9 mouse cellular contexts compared by ENCODE assay signal in genomic region chr4:98104161-98104560, GRCm38 (mm10).
DNase-seq lines count a peak whose midpoint lies in the region; ATAC-seq and TF ChIP-seq lines count a peak whose summit lies in the region.
"Had no signal": no experiment of that assay in that cellular context is flagged by ENCODE, and none has a peak within 500 bp of the region (broad histone marks: within the 10 kb centered on the region; RNA-seq: fewer than 3 reads in every experiment).

No protein-coding gene starts in this region.

- H3K9me3 ChIP-seq in heart, embryonic 11.5 days (replicated peaks; ENCODE audit: control insufficient read depth, low read length) = no peaks in the 10 kb centered on the region
- no peaks in the 10 kb centered on the region for H3K9me3 ChIP-seq in liver, postnatal 0 days (ENCODE audit: low read length)
- H3K9me3 ChIP-seq: neural tube, embryonic 12.5 days had no signal

- no peak overlapping the region for H3K9ac ChIP-seq in heart, embryonic 11.5 days (ENCODE audit: low read depth, low read length)
- no peak overlapping the region for H3K9ac ChIP-seq in liver, postnatal 0 days (replicated peaks)
- H3K9ac ChIP-seq: neural tube, embryonic 12.5 days had no signal

- ATAC-seq in heart, embryonic 11.5 days (replicated peaks; ENCODE audit: insufficient number of reproducible peaks, low FRiP score, low TSS enrichment) = no peak
- peak; percentile 91 for ATAC-seq in liver, postnatal 0 days

- no peak overlapping the region for H3K4me2 ChIP-seq in heart, embryonic 11.5 days
- no peak overlapping the region for H3K4me2 ChIP-seq in liver, postnatal 0 days (ENCODE audit: low read depth, low read length)
- H3K4me2 ChIP-seq: neural tube, embryonic 12.5 days had no signal

- WGBS in heart, embryonic 11.5 days (ENCODE audit: insufficient replicate concordance) = 87% methylated on average over 8 of the region's 8 CpGs
- WGBS in liver, postnatal 0 days (ENCODE audit: insufficient replicate concordance) = 67% methylated on average over 8 of the region's 8 CpGs

- no peak overlapping the region for H3K4me3 ChIP-seq in heart, embryonic 11.5 days (ENCODE audit: low read depth, low read length)
- H3K4me3 ChIP-seq in liver, postnatal 0 days (ENCODE audit: low read depth, low read length) = no peak overlapping the region
- H3K4me3 ChIP-seq: neural tube, embryonic 12.5 days had no signal

- H3K4me1 ChIP-seq in heart, embryonic 11.5 days (ENCODE audit: control insufficient read depth, insufficient read depth, low read length) = peaks cover 41% of the 10 kb centered on the region
- H3K4me1 ChIP-seq in liver, postnatal 0 days (ENCODE audit: insufficient read depth) = peaks cover 43% of the 10 kb centered on the region

- no peaks in the 10 kb centered on the region for H3K27me3 ChIP-seq in heart, embryonic 11.5 days (ENCODE audit: control insufficient read depth, insufficient read depth, low read length)
- H3K27me3 ChIP-seq in liver, postnatal 0 days (ENCODE audit: insufficient read depth, low read length) = no peaks in the 10 kb centered on the region
- H3K27me3 ChIP-seq: neural tube, embryonic 12.5 days had no signal

- DNase-seq in heart, adult 18-20 months = peak; percentile 86 to 91
- peak; percentile 87 for DNase-seq in adrenal gland, adult 2 months
- peak; percentile 86 for DNase-seq in heart, adult 8-10 months (ENCODE audit: low spot score)
- peak; percentile 74 for DNase-seq in liver, postnatal 0 days
- no peak for DNase-seq in right cerebral cortex, postnatal 4 days
- no peak for DNase-seq in left cerebral cortex, adult 18-20 months (ENCODE audit: low spot score in 2 of 2)
- no peak for DNase-seq in layer of hippocampus, adult 8-10 months (ENCODE audit: low spot score in 2 of 2)

- H3K36me3 ChIP-seq in heart, embryonic 11.5 days (ENCODE audit: control insufficient read depth, insufficient read depth, low read length) = no peaks in the 10 kb centered on the region
- no peaks in the 10 kb centered on the region for H3K36me3 ChIP-seq in liver, postnatal 0 days (replicated peaks; ENCODE audit: insufficient read depth, low read length)
- H3K36me3 ChIP-seq: neural tube, embryonic 12.5 days had no signal

- TF ChIP-seq CTCF in liver, postnatal 0 days (IDR thresholded peaks at IDR 0.05; ENCODE audit: low read depth) = no peak

- no peak for TF ChIP-seq EP300 in liver, postnatal 0 days (IDR thresholded peaks at IDR 0.05; ENCODE audit: low read depth)

- no peak overlapping the region for H3K27ac ChIP-seq in heart, embryonic 11.5 days (ENCODE audit: low read depth, low read length)
- peak overlapping the region; percentile 82 for H3K27ac ChIP-seq in liver, postnatal 0 days (ENCODE audit: low read depth)
- H3K27ac ChIP-seq: neural tube, embryonic 12.5 days had no signal

Comparison
In these comparisons a context has a peak if more than half of its experiments do, and no peak if none do; other contexts are left out.
1. DNase-seq: peak in heart, adult 18-20 months (2 of 2), adrenal gland, adult 2 months (single experiment), heart, adult 8-10 months (single experiment) and liver, postnatal 0 days (single experiment); none in right cerebral cortex, postnatal 4 days (single experiment), left cerebral cortex, adult 18-20 months (0 of 2) and layer of hippocampus, adult 8-10 months (0 of 2).